Mouse (Mus musculus) CH12.LX (cell line): ENCODE results near the gene Mslnl. TPM values are rescaled to one million over a fixed set of nuclear protein-coding genes. Genes with fewer than 3 reads are reported as not detected.
A peak's percentile ranks its signal among the peaks of the same experiment; 100 is the strongest.

Experiments
- DNase-seq: peaks from one replicate; pipeline ENCODE4 v3.0.0-alpha.2; 2013; ENCODE audit errors: extremely low read depth
- H3K27ac ChIP-seq: 2 replicates; pipeline ENCODE4 v1.5.1; 2012; ENCODE audit warnings: low read depth, mild to moderate bottlenecking, control low read depth, moderate library complexity; ENCODE audit not compliant: insufficient read depth
- H3K27me3 ChIP-seq: replicated peaks from 2 replicates; pipeline ENCODE3; 2012; ENCODE audit warnings: inconsistent platforms
- H3K36me3 ChIP-seq, 2 experiments: replicated peaks in 1 of 2; 2 replicates each; pipeline versions ENCODE3 to v1.6.1; 2012; ENCODE audit warnings: inconsistent platforms in 1 of 2, low read length in 1 of 2, mild to moderate bottlenecking in 1 of 2, mixed read lengths in 1 of 2, moderate library complexity in 1 of 2; ENCODE audit not compliant: control insufficient read depth in 1 of 2, insufficient read depth in 1 of 2
- H3K4me1 ChIP-seq, 2 experiments: 2 replicates each; pipeline ENCODE4 v1.6.1; 2012; ENCODE audit warnings: inconsistent platforms in 1 of 2, moderate library complexity in 1 of 2; ENCODE audit not compliant: insufficient read depth in 2 of 2, control insufficient read depth in 1 of 2
- H3K4me2 ChIP-seq: 2 replicates; pipeline ENCODE4 v1.6.1; 2012; ENCODE audit warnings: low read depth, mild to moderate bottlenecking, control low read depth; ENCODE audit not compliant: poor library complexity, insufficient read depth, severe bottlenecking
- H3K4me3 ChIP-seq, 3 experiments: fragments of 150-350 bp in 1 of 3; sonication (generic) in 1 of 3; replicated peaks in 1 of 3; 2 replicates each; pipeline versions ENCODE3 to v1.5.1; 2011 to 2012; ENCODE audit warnings: low read depth in 2 of 3, low read length in 2 of 3, mild to moderate bottlenecking in 2 of 3, moderate library complexity in 2 of 3, control low read depth in 1 of 3, improper control_type of control experiment in 1 of 3, inconsistent platforms in 1 of 3, mixed read lengths in 1 of 3; ENCODE audit not compliant: poor library complexity in 1 of 3
- H3K79me2 ChIP-seq: replicated peaks from 2 replicates; pipeline ENCODE4 v1.6.1; 2012; ENCODE audit warnings: mild to moderate bottlenecking, moderate library complexity; ENCODE audit not compliant: control insufficient read depth, poor library complexity, insufficient read depth, severe bottlenecking; ENCODE audit errors: extremely low read depth
- H3K9ac ChIP-seq: 2 replicates; pipeline ENCODE4 v1.6.1; 2012; ENCODE audit warnings: low read depth, mild to moderate bottlenecking, control low read depth, moderate library complexity; ENCODE audit not compliant: insufficient read depth
- H3K9me3 ChIP-seq: replicated peaks from 2 replicates; pipeline ENCODE3; 2012; ENCODE audit warnings: low read length, inconsistent platforms, mixed read lengths
- BHLHE40 ChIP-seq: IDR thresholded peaks from 2 replicates; pipeline ENCODE4 v1.6.1; 2011; ENCODE audit warnings: mild to moderate bottlenecking, low read depth, low read length, improper control_type of control experiment
- CTCF ChIP-seq, 2 experiments: IDR thresholded peaks in 1 of 2; conservative IDR thresholded peaks in 1 of 2; 2 replicates each; pipeline ENCODE4 v1.5.1; 2011 to 2012; ENCODE audit warnings: low read depth in 2 of 2, low read length in 2 of 2, improper control_type of control experiment in 1 of 2, inconsistent platforms in 1 of 2, mild to moderate bottlenecking in 1 of 2, moderate library complexity in 1 of 2
- EP300 ChIP-seq: IDR thresholded peaks from 2 replicates; pipeline ENCODE4 v1.6.1; 2011; ENCODE audit warnings: low read length, improper control_type of control experiment
- ETS1 ChIP-seq: conservative IDR thresholded peaks from 2 replicates; pipeline ENCODE4 v1.6.1; 2012; ENCODE audit warnings: low read depth, mild to moderate bottlenecking, inconsistent platforms, low read length, improper control_type of control experiment, moderate library complexity
- HCFC1 ChIP-seq: IDR thresholded peaks from 2 replicates; pipeline ENCODE4 v1.6.1; 2012; ENCODE audit warnings: low read depth, mild to moderate bottlenecking, inconsistent platforms, low read length, improper control_type of control experiment
- JUN ChIP-seq: IDR thresholded peaks from 2 replicates; pipeline ENCODE4 v1.6.1; 2011; ENCODE audit warnings: low read depth, mild to moderate bottlenecking, low read length, improper control_type of control experiment, moderate library complexity; ENCODE audit not compliant: insufficient read depth
- JUND ChIP-seq: conservative IDR thresholded peaks from 2 replicates; pipeline ENCODE4 v1.6.1; 2011; ENCODE audit warnings: low read depth, low read length, improper control_type of control experiment
- KAT2A ChIP-seq: IDR thresholded peaks from 2 replicates; pipeline ENCODE4 v1.6.1; 2012; ENCODE audit warnings: low read length, improper control_type of control experiment, inconsistent platforms; ENCODE audit not compliant: insufficient replicate concordance
- MAZ ChIP-seq: IDR thresholded peaks from 2 replicates; pipeline ENCODE4 v1.6.1; 2012; ENCODE audit warnings: low read depth, mild to moderate bottlenecking, inconsistent platforms, low read length, improper control_type of control experiment, moderate library complexity
- MYC ChIP-seq: IDR thresholded peaks from 2 replicates; pipeline ENCODE4 v1.6.1; 2011; ENCODE audit warnings: low read depth, mild to moderate bottlenecking, improper control_type of control experiment, low read length
- NELFE ChIP-seq: IDR thresholded peaks from 2 replicates; pipeline ENCODE4 v1.6.1; 2011; ENCODE audit warnings: low read depth, low read length, improper control_type of control experiment
- PAX5 ChIP-seq: IDR thresholded peaks from 2 replicates; pipeline ENCODE4 v1.6.1; 2012; ENCODE audit warnings: low read length, inconsistent platforms, mixed read lengths
- RAD21 ChIP-seq: IDR thresholded peaks from 2 replicates; pipeline ENCODE4 v1.6.1; 2011; ENCODE audit warnings: low read depth, mild to moderate bottlenecking, low read length, improper control_type of control experiment, moderate library complexity
- SIN3A ChIP-seq: IDR thresholded peaks from 2 replicates; pipeline ENCODE4 v1.6.1; 2012; ENCODE audit warnings: low read length, improper control_type of control experiment, inconsistent platforms
- SMC3 ChIP-seq: IDR thresholded peaks from 2 replicates; pipeline ENCODE4 v1.6.1; 2011; ENCODE audit warnings: low read depth, low read length, improper control_type of control experiment
- TCF12 ChIP-seq: IDR thresholded peaks from 2 replicates; pipeline ENCODE4 v1.6.1; 2014; ENCODE audit warnings: low read depth, mild to moderate bottlenecking, inconsistent platforms, low read length, improper control_type of control experiment
- USF2 ChIP-seq: conservative IDR thresholded peaks from 2 replicates; pipeline ENCODE4 v1.6.1; 2011; ENCODE audit warnings: low read depth, low read length, improper control_type of control experiment
- ZC3H11A ChIP-seq: IDR thresholded peaks from 2 replicates; pipeline ENCODE4 v1.6.1; 2012; ENCODE audit warnings: low read depth, mild to moderate bottlenecking, inconsistent platforms, low read length, improper control_type of control experiment
- ZKSCAN1 ChIP-seq: IDR thresholded peaks from 2 replicates; pipeline ENCODE4 v1.6.1; 2012; ENCODE audit warnings: low read depth, inconsistent platforms, low read length, improper control_type of control experiment, borderline replicate concordance
- dilution Hi-C: fragments of 300-500 bp; cut with MboI; formaldehyde crosslinking; loops from 2 replicates; pipeline ENCODE4 v1.14.3; 2020; ENCODE audit warnings: low sequenced_read_pairs; ENCODE audit not compliant: extremely low pct_unique_long_range_greater_than_20kb, extremely low pct_ligation_motif_present
- in situ Hi-C: fragments of 300-500 bp; cut with MboI; formaldehyde crosslinking; loops from 3 replicates; pipeline ENCODE4 v1.14.3; 2019; ENCODE audit warnings: low sequenced_read_pairs, low pct_ligation_motif_present, low pct_unique_long_range_greater_than_20kb, mixed read lengths
- polyA plus RNA-seq: library from polyadenylated mRNA; unstranded; fragments of >175 nt; gene quantifications from 2 replicates; pipeline ENCODE4 v1.2.1, GENCODE M21; 2012; ENCODE audit warnings: low read depth; ENCODE audit not compliant: insufficient read length
- total RNA-seq, 2 experiments: library from RNA; depleted of rRNA; stranded (reverse); fragments of 300-350 nt in 1 of 2; fragments of >200 nt in 1 of 2; gene quantifications; 2 replicates each; pipeline ENCODE4 v1.2.3; 2012 to 2014

Mslnl gene
- total and polyA plus RNA-seq, 3 experiments = not detected

DNA sequence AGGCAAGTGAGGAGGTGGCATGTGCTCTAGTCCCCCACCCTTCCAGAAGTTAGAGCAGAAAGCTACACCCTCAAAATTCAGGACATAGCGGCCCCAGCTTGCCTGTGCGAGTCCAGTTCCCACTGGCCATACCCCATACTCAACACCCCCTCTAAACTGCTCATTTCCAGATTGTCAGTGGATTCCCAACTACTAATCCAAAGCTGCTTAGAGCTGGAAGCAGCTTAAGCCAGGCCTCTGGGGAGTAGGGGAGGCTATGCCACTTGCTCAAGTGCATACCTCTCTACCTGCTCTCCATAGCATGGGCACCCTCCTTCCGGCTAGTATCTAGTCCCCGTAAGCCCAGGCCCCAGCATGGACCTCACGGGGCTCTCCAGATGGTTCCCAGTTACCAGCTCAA, 14.4 kb upstream of the Mslnl start:
- peaks cover 52 to 85% of the 10 kb centered on the region in 2 experiments for H3K36me3 ChIP-seq
- no peak for DNase-seq
- H3K9me3 ChIP-seq = no peaks in the 10 kb centered on the region
- H3K4me1 ChIP-seq = peaks cover 16 to 35% of the 10 kb centered on the region in 2 experiments
- dilution Hi-C loops = no loop called here
- H3K4me3 ChIP-seq = no peak overlapping the region
- no peak overlapping the region for H3K4me2 ChIP-seq
- no peaks in the 10 kb centered on the region for H3K79me2 ChIP-seq
- H3K27ac ChIP-seq = no peak overlapping the region
- TF ChIP-seq SMC3 = no peak
- TF ChIP-seq PAX5 = no peak
- TF ChIP-seq HCFC1 = no peak
- TF ChIP-seq ZC3H11A = no peak
- TF ChIP-seq TCF12 = no peak
- TF ChIP-seq NELFE = no peak
- no peak for TF ChIP-seq MAZ
- TF ChIP-seq JUN = no peak
- no peak for TF ChIP-seq JUND
- TF ChIP-seq MYC = no peak
- TF ChIP-seq EP300 = no peak
- TF ChIP-seq, all 38 proteins: peak for 0
- in situ Hi-C loops = no loop called here
- no peaks in the 10 kb centered on the region for H3K27me3 ChIP-seq
- no peak overlapping the region for H3K9ac ChIP-seq

DNA sequence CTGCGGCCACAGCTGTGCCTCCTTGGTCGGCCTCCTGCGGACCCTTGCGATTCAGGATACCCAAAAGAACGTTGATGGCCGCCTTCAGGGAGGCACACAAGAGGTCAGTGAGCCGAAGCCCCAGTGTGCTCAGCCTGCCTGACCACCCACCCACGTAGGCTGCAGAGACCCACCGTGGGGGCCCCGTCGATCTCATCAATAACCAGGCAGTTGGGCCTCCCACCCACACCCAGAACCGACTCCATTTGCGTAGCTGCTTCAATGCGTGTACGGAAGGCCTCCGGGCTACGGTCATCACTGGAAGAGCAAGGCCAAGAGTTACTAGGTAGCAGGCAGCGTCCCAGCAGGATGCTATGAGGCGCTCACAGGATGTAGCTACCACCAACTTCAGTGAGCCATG, 12.4 kb upstream of the Mslnl start:
- no peak overlapping the region for H3K4me3 ChIP-seq
- H3K9me3 ChIP-seq = no peaks in the 10 kb centered on the region
- TF ChIP-seq ZKSCAN1 (no peak), ETS1 (no peak), BHLHE40 (no peak), SMC3 (no peak)
- no peak for DNase-seq
- no peaks in the 10 kb centered on the region; the same call in 1 of the 2 replicates for H3K79me2 ChIP-seq
- no peak overlapping the region for H3K27ac ChIP-seq
- H3K4me2 ChIP-seq = no peak overlapping the region
- no peak overlapping the region for H3K9ac ChIP-seq
- H3K36me3 ChIP-seq = peaks cover 52 to 76% of the 10 kb centered on the region in 2 experiments
- H3K4me1 ChIP-seq = peaks cover 5 to 27% of the 10 kb centered on the region in 2 experiments
- in situ Hi-C loops = no loop called here
- dilution Hi-C loops = no loop called here
- H3K27me3 ChIP-seq = no peaks in the 10 kb centered on the region

DNA sequence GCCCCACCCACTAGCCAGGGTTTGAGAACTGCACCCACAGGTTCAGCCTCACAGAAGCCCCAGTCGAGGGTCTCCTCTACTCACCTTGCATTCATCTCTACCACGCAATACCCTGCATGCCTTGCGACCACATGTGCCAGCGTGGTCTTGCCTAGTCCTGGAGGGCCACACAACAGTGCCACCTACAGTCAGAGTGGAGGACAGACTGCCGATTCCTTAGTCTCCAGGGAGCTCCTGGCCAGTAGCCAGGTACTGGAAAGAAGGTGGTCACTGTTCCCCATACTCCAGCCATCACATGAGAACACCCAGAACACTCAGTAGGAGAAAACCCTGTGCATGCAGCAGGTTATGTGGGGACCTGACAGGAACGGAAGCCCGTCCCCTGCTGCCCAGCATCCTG, 11.9 kb upstream of the Mslnl start:
- TF ChIP-seq SIN3A (no peak), KAT2A (no peak), RAD21 (peak; percentile 5), JUN (no peak), USF2 (no peak), CTCF (conservative IDR thresholded peaks at IDR 0.05 in 1 of 2, IDR thresholded peaks at IDR 0.05 in 1 of 2; ENCODE audit: low read depth in 2 of 2, low read length in 2 of 2) (peak; percentile 25 to 56; a peak in 2 of 4 replicates)
- H3K4me2 ChIP-seq = no peak overlapping the region
- dilution Hi-C loops = no loop called here
- peaks cover 9 to 27% of the 10 kb centered on the region in 2 experiments for H3K4me1 ChIP-seq
- H3K9me3 ChIP-seq = no peaks in the 10 kb centered on the region
- no peak overlapping the region for H3K9ac ChIP-seq
- H3K79me2 ChIP-seq = no peaks in the 10 kb centered on the region; the same call in 1 of the 2 replicates
- in situ Hi-C loops = no loop called here
- no peaks in the 10 kb centered on the region for H3K27me3 ChIP-seq
- no peak overlapping the region for H3K4me3 ChIP-seq
- H3K27ac ChIP-seq = no peak overlapping the region
- peaks cover 51 to 76% of the 10 kb centered on the region in 2 experiments for H3K36me3 ChIP-seq
- DNase-seq = peak; percentile 21
